Mouse (Mus musculus) embryonic facial prominence, embryonic 13.5 days (tissue): ENCODE results near the gene Cadm2. TPM values are rescaled to one million over a fixed set of nuclear protein-coding genes. Genes with fewer than 3 reads are reported as not detected.

ENCODE experiments used
- ATAC-seq: fragments of 200-750 bp; cut with Nextera tagmentation; 2 replicates; pipeline ENCODE4 v1.8.0; 2017; ENCODE audit warnings: low read depth; ENCODE audit not compliant: insufficient number of reproducible peaks, insufficient read depth, low FRiP score, low TSS enrichment
- H3K27ac ChIP-seq: fragments of 300-500 bp; sonication (generic); 2 replicates; pipeline ENCODE4 v1.5.1; 2015; ENCODE audit warnings: moderate library complexity, mild to moderate bottlenecking, inconsistent platforms
- H3K27me3 ChIP-seq: fragments of 300-500 bp; sonication (generic); 2 replicates; pipeline ENCODE4 v1.6.1; 2015; ENCODE audit warnings: mild to moderate bottlenecking, inconsistent platforms
- H3K36me3 ChIP-seq: fragments of 300-500 bp; sonication (generic); 2 replicates; pipeline ENCODE4 v1.6.1; 2015; ENCODE audit warnings: mild to moderate bottlenecking, inconsistent platforms
- H3K4me1 ChIP-seq: fragments of 300-500 bp; sonication (generic); 2 replicates; pipeline ENCODE4 v1.6.1; 2015; ENCODE audit warnings: inconsistent platforms
- H3K4me2 ChIP-seq: fragments of 300-500 bp; sonication (generic); 2 replicates; pipeline ENCODE4 v1.6.1; 2015; ENCODE audit warnings: moderate library complexity, mild to moderate bottlenecking, inconsistent platforms
- H3K4me3 ChIP-seq: fragments of 300-500 bp; sonication (generic); 2 replicates; pipeline ENCODE4 v1.5.1; 2015; ENCODE audit warnings: mild to moderate bottlenecking, inconsistent platforms
- H3K9ac ChIP-seq: fragments of 300-500 bp; sonication (generic); 2 replicates; pipeline ENCODE4 v1.6.1; 2015; ENCODE audit warnings: mild to moderate bottlenecking, inconsistent platforms
- H3K9me3 ChIP-seq: fragments of 300-500 bp; sonication (generic); 2 replicates; pipeline ENCODE4 v1.6.1; 2016; ENCODE audit warnings: inconsistent platforms
- WGBS: fragments of 180-500 bp; shearing (Covaris S2); methylation state at CpG from one replicate; pipeline ENCODE4 v1.1.7; 2015; ENCODE audit warnings: mixed read lengths; 5-methylcytosine and 5-hydroxymethylcytosine counted together
- polyA plus RNA-seq: library from polyadenylated mRNA; unstranded; fragments of >200 nt; fragmentation: Nextera tagmentation; extraction: Ambion mirVana; gene quantifications from 2 replicates; pipeline ENCODE4 v1.2.1, GENCODE M21; 2015

Cadm2 gene
- 2.7 and 3.8 TPM in 2 replicates for polyA plus RNA-seq

GRCm38 (mm10) chr16:67620826-67621505, at the start of gene Cadm2:
Gene Cadm2 (minus strand): TSS chr16:67620908.
- Histone ChIP-seq H3K4me3 (peak within 1 kb of the TSS; percentile 73), H3K27me3 (peaks cover 29% of the 10 kb centered on the region), H3K9me3 (no peaks in the 10 kb centered on the region; the same call in 1 of the 2 replicates), H3K27ac (peak within 1 kb of the TSS; percentile 39; the same call in 1 of the 2 replicates), H3K4me2 (peak within 1 kb of the TSS; percentile 89), H3K9ac (peak within 1 kb of the TSS; percentile 73), H3K4me1 (peaks cover 4% of the 10 kb centered on the region; the same call in 1 of the 2 replicates), H3K36me3 (no peaks in the 10 kb centered on the region)
- peak; percentile 100 for ATAC-seq
- WGBS, result under 1% methylated on average over 34 of the region's 35 CpGs

- Histone ChIP-seq H3K27ac (no peak overlapping the region), H3K4me3 (no peak overlapping the region), H3K9ac (no peak overlapping the region), H3K4me2 (no peak overlapping the region), H3K4me1 (no peaks in the 10 kb centered on the region), H3K9me3 (no peaks in the 10 kb centered on the region), H3K36me3 (no peaks in the 10 kb centered on the region), H3K27me3 (no peaks in the 10 kb centered on the region)
- 87% methylated on average over 3 of the region's 3 CpGs for WGBS
- ATAC-seq, result no peak
Measured at GRCm38 (mm10) chr16:67646930-67647329, 26.2 kb upstream of the Cadm2 start.

GRCm38 (mm10) chr16:67643651-67644050, 22.9 kb upstream of the Cadm2 start:
- Histone ChIP-seq H3K27ac (no peak overlapping the region), H3K27me3 (no peaks in the 10 kb centered on the region), H3K36me3 (no peaks in the 10 kb centered on the region), H3K4me3 (no peak overlapping the region), H3K4me1 (no peaks in the 10 kb centered on the region), H3K9me3 (no peaks in the 10 kb centered on the region), H3K4me2 (no peak overlapping the region), H3K9ac (no peak overlapping the region)
- 77% methylated on average over 4 of the region's 4 CpGs for WGBS
- no peak for ATAC-seq

- WGBS, result under 1% methylated on average over 55 of the region's 61 CpGs
- peaks cover 33% of the 10 kb centered on the region for H3K27me3 ChIP-seq
- H3K9me3 ChIP-seq, result no peaks in the 10 kb centered on the region; the same call in 1 of the 2 replicates
- peak overlapping the region; percentile 73 for H3K9ac ChIP-seq
- H3K36me3 ChIP-seq, result no peaks in the 10 kb centered on the region
- peak overlapping the region; percentile 73 for H3K4me3 ChIP-seq
- peak; percentile 67 for ATAC-seq
- H3K27ac ChIP-seq, result peak overlapping the region; percentile 39; the same call in 1 of the 2 replicates
- H3K4me1 ChIP-seq, result peaks cover 4% of the 10 kb centered on the region; the same call in 1 of the 2 replicates
- H3K4me2 ChIP-seq, result peak overlapping the region; percentile 89
Measured at GRCm38 (mm10) chr16:67619906-67620781, 564 bp downstream of the Cadm2 start.

- no peak for ATAC-seq
- Histone ChIP-seq H3K9ac (peak overlapping the region; percentile 73), H3K9me3 (no peaks in the 10 kb centered on the region; the same call in 1 of the 2 replicates), H3K4me3 (peak overlapping the region; percentile 73), H3K4me2 (peak overlapping the region; percentile 89), H3K27ac (no peak overlapping the region), H3K4me1 (peaks cover 4% of the 10 kb centered on the region; the same call in 1 of the 2 replicates), H3K27me3 (peaks cover 33% of the 10 kb centered on the region), H3K36me3 (no peaks in the 10 kb centered on the region)
- under 1% methylated on average over 16 of the region's 16 CpGs for WGBS
Measured at GRCm38 (mm10) chr16:67619416-67619815, 1.3 kb downstream of the Cadm2 start.

- peaks cover 33% of the 10 kb centered on the region for H3K27me3 ChIP-seq
- ATAC-seq, result no peak
- H3K9ac ChIP-seq, result no peak overlapping the region
- H3K27ac ChIP-seq, result no peak overlapping the region
- no peaks in the 10 kb centered on the region for H3K36me3 ChIP-seq
- peak overlapping the region; percentile 89 for H3K4me2 ChIP-seq
- peak overlapping the region; percentile 73 for H3K4me3 ChIP-seq
- WGBS, result 9% methylated on average over 13 of the region's 13 CpGs
- H3K9me3 ChIP-seq, result no peaks in the 10 kb centered on the region; the same call in 1 of the 2 replicates
- peaks cover 4% of the 10 kb centered on the region; the same call in 1 of the 2 replicates for H3K4me1 ChIP-seq
Measured at GRCm38 (mm10) chr16:67618817-67619216, 1.9 kb downstream of the Cadm2 start.

GRCm38 (mm10) chr16:67617811-67618210, 2.9 kb downstream of the Cadm2 start:
- Histone ChIP-seq H3K4me3 (peak overlapping the region; percentile 40), H3K9me3 (no peaks in the 10 kb centered on the region; the same call in 1 of the 2 replicates), H3K36me3 (no peaks in the 10 kb centered on the region), H3K9ac (0 out of 2 replicates have a peak overlapping the region, but pooled peaks have one; percentile 32), H3K27ac (no peak overlapping the region), H3K27me3 (peaks cover 33% of the 10 kb centered on the region), H3K4me1 (peaks cover 4% of the 10 kb centered on the region; the same call in 1 of the 2 replicates), H3K4me2 (peak overlapping the region; percentile 65)
- 1% methylated on average over 25 of the region's 25 CpGs for WGBS
- no peak for ATAC-seq

- Histone ChIP-seq H3K9me3 (no peaks in the 10 kb centered on the region; the same call in 1 of the 2 replicates), H3K4me1 (peaks cover 4% of the 10 kb centered on the region; the same call in 1 of the 2 replicates), H3K27ac (no peak overlapping the region), H3K27me3 (peaks cover 33% of the 10 kb centered on the region), H3K9ac (no peak overlapping the region), H3K4me2 (no peak overlapping the region), H3K36me3 (no peaks in the 10 kb centered on the region), H3K4me3 (no peak overlapping the region)
- WGBS, result 13% methylated on average over 1 of the region's 1 CpGs
- ATAC-seq, result no peak
Measured at GRCm38 (mm10) chr16:67617256-67617655, 3.5 kb downstream of the Cadm2 start.

GRCm38 (mm10) chr16:67613876-67614275, 6.8 kb downstream of the Cadm2 start:
- Histone ChIP-seq H3K27me3 (peaks cover 25% of the 10 kb centered on the region), H3K27ac (no peak overlapping the region), H3K36me3 (no peaks in the 10 kb centered on the region), H3K4me2 (no peak overlapping the region), H3K9ac (no peak overlapping the region), H3K4me3 (no peak overlapping the region), H3K9me3 (no peaks in the 10 kb centered on the region; the same call in 1 of the 2 replicates), H3K4me1 (no peaks in the 10 kb centered on the region)
- 38% methylated on average over 2 of the region's 2 CpGs for WGBS
- ATAC-seq, result no peak

- Histone ChIP-seq H3K27ac (no peak overlapping the region), H3K36me3 (no peaks in the 10 kb centered on the region), H3K9me3 (no peaks in the 10 kb centered on the region), H3K9ac (no peak overlapping the region), H3K4me3 (no peak overlapping the region), H3K4me1 (no peaks in the 10 kb centered on the region), H3K27me3 (peaks cover 4% of the 10 kb centered on the region; the same call in 1 of the 2 replicates), H3K4me2 (no peak overlapping the region)
- whole genome bisulfite sequencing, result 27% methylated on average over 7 of the region's 7 CpGs
- ATAC-seq, result no peak
Measured at GRCm38 (mm10) chr16:67610904-67611681, 9.6 kb downstream of the Cadm2 start.

GRCm38 (mm10) chr16:67609116-67609515, 11.6 kb downstream of the Cadm2 start:
- H3K4me3 ChIP-seq, result no peak overlapping the region
- H3K9me3 ChIP-seq, result no peaks in the 10 kb centered on the region
- H3K27me3 ChIP-seq, result no peaks in the 10 kb centered on the region
- H3K4me1 ChIP-seq, result no peaks in the 10 kb centered on the region
- 67% methylated on average over 4 of the region's 4 CpGs for WGBS
- no peaks in the 10 kb centered on the region for H3K36me3 ChIP-seq
- ATAC-seq, result no peak
- no peak overlapping the region for H3K4me2 ChIP-seq
- no peak overlapping the region for H3K9ac ChIP-seq
- no peak overlapping the region for H3K27ac ChIP-seq
